Mouse (Mus musculus): ENCODE measurements around the gene Katnal1. TPM values are rescaled to one million over a fixed set of nuclear protein-coding genes. Genes with fewer than 3 reads are reported as not detected.

The Katnal1 gene
- polyA plus RNA-seq, 1 experiment from 2014 or later = 10.2 TPM

DNA sequence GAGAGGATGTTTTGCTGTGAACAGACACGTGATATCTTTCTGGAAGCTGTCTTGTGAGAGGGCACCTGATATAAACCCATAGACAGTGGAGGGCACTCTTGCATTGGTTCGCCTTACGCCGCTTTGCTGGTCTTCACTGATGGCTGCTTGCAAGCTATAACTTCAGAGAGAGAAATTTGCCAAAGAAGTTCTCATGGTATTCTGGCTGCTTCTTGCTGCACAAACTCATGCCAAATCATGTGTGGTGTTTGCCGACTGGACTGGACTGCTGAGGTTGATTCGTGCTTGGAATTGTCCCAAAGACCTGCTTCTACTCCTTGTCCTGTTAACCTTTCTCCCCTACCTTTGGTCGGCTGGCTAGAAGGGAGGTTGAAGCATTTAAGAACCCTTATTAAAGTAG lies 29.8 kb downstream of the Katnal1 start:
- H3K9ac ChIP-seq = no peak overlapping the region
- no peaks in the 10 kb centered on the region for H3K27me3 ChIP-seq
- no peak for ATAC-seq (replicated peaks; ENCODE audit: insufficient number of reproducible peaks, insufficient read depth, low FRiP score, low read depth)
- H3K9me3 ChIP-seq (replicated peaks) = no peaks in the 10 kb centered on the region
- no peak overlapping the region for H3K4me2 ChIP-seq
- no peak overlapping the region for H3K27ac ChIP-seq
- 92% methylated on average over 7 of the region's 7 CpGs for WGBS
- peaks cover 18% of the 10 kb centered on the region for H3K36me3 ChIP-seq
- no peak overlapping the region for H3K4me3 ChIP-seq
- H3K4me1 ChIP-seq (replicated peaks) = peaks cover 12% of the 10 kb centered on the region; the same call in 1 of the 2 replicates

DNA sequence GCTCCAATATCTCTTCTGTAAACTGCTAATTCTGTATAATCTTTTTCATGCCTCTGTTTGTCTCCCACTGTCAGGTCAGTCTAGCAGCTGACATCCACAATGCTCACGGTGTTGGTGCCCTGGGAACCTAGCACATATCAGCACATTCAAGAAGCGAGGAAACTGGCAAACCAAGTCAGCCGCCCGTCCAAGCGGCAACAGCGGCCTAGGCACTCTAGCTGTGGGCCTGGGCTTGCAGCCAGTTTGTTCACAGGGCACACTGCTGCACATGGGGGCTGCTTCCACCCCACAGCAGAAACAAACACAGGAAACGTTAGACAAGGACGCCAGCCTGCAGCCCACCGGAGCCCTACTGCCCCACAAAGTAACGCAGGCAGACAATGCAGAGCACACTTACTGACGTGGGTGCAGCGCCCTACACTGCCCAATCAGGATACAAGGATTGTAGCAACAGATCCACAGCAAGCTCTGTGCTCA lies 31.1 kb downstream of the Katnal1 start:
- ATAC-seq (replicated peaks; ENCODE audit: insufficient number of reproducible peaks, insufficient read depth, low FRiP score, low read depth) = peak; percentile 55
- Histone ChIP-seq H3K27me3 (no peaks in the 10 kb centered on the region), H3K36me3 (peaks cover 17% of the 10 kb centered on the region), H3K4me3 (no peak overlapping the region), H3K4me1 (replicated peaks) (peaks cover 12% of the 10 kb centered on the region; the same call in 1 of the 2 replicates), H3K4me2 (no peak overlapping the region), H3K9ac (no peak overlapping the region), H3K27ac (peak overlapping the region; percentile 3; the same call in 1 of the 2 replicates), H3K9me3 (replicated peaks) (no peaks in the 10 kb centered on the region)
- WGBS = 57% methylated on average over 12 of the region's 12 CpGs

DNA sequence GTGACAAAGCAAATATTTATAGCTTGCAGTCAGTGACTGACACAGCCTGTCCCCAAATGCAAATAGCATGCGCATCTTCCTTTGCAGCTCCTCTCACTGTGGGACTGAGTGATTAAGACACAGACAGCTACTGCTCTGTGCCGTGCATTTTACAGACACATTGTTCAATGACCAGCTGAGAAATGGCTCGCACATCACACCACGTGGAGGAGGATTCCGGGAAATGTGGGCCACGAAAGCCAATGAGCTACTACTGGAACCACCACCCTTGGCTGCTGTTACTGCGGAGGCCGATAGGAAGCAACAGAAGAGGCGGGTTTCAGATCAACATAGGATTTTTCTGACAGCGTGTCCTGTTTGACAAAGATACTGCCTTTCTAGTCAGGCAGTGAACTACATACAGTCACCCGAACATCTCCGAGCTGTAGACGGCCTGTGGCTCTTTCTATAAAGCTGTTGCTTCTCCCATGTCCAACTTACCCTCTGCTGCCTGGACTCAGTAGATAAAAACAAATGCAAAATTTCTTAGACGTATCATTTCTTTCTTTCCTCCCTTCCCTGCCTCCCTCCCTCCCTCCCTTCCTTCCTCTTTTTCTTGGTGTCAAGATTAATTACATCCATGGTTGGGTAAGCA lies 31.9 kb downstream of the Katnal1 start:
- no peak overlapping the region for H3K4me3 ChIP-seq
- peaks cover 12% of the 10 kb centered on the region; the same call in 1 of the 2 replicates for H3K4me1 ChIP-seq (replicated peaks)
- no peak for ATAC-seq (replicated peaks; ENCODE audit: insufficient number of reproducible peaks, insufficient read depth, low FRiP score, low read depth)
- 69% methylated on average over 14 of the region's 14 CpGs for WGBS
- no peaks in the 10 kb centered on the region for H3K27me3 ChIP-seq
- H3K27ac ChIP-seq = no peak overlapping the region
- no peak overlapping the region for H3K4me2 ChIP-seq
- no peak overlapping the region for H3K9ac ChIP-seq
- H3K36me3 ChIP-seq = peaks cover 21% of the 10 kb centered on the region
- H3K9me3 ChIP-seq (replicated peaks) = no peaks in the 10 kb centered on the region

- H3K9me3 ChIP-seq (replicated peaks) = no peaks in the 10 kb centered on the region
- ATAC-seq (replicated peaks; ENCODE audit: insufficient number of reproducible peaks, insufficient read depth, low FRiP score, low read depth) = no peak
- H3K36me3 ChIP-seq = peaks cover 26% of the 10 kb centered on the region
- H3K9ac ChIP-seq = no peak overlapping the region
- WGBS = 82% methylated on average over 10 of the region's 10 CpGs
- no peak overlapping the region for H3K4me2 ChIP-seq
- H3K4me3 ChIP-seq = no peak overlapping the region
- no peaks in the 10 kb centered on the region for H3K27me3 ChIP-seq
- no peak overlapping the region for H3K27ac ChIP-seq
- peaks cover 12% of the 10 kb centered on the region; the same call in 1 of the 2 replicates for H3K4me1 ChIP-seq (replicated peaks)
Measured at GRCm38 (mm10) chr5:148896515-148896914, 32.6 kb downstream of the Katnal1 start.

DNA sequence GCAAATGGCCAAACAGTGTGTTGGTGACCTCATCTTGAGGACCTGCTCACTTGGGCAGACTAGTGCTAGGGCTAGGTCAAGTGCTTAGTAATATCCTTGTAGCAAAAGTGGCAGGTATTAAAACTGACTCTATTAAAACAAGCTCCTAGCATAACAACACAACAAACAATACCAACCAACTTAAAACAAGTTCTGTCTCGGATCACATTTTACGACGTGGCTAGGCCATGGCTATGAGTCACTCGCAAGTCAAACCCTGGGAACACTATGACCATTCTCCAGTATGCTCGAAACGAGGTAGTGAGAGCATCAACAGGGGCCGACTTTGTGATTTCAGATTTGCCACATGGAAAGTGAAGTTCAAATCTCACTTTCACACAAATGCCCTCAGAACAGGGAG lies 33.3 kb downstream of the Katnal1 start:
- Histone ChIP-seq H3K27me3 (no peaks in the 10 kb centered on the region), H3K36me3 (peaks cover 33% of the 10 kb centered on the region), H3K4me1 (replicated peaks) (peaks cover 12% of the 10 kb centered on the region; the same call in 1 of the 2 replicates), H3K9me3 (replicated peaks) (no peaks in the 10 kb centered on the region), H3K27ac (no peak overlapping the region), H3K4me2 (no peak overlapping the region), H3K9ac (no peak overlapping the region), H3K4me3 (no peak overlapping the region)
- no peak for ATAC-seq (replicated peaks; ENCODE audit: insufficient number of reproducible peaks, insufficient read depth, low FRiP score, low read depth)
- 92% methylated on average over 7 of the region's 7 CpGs for WGBS

DNA sequence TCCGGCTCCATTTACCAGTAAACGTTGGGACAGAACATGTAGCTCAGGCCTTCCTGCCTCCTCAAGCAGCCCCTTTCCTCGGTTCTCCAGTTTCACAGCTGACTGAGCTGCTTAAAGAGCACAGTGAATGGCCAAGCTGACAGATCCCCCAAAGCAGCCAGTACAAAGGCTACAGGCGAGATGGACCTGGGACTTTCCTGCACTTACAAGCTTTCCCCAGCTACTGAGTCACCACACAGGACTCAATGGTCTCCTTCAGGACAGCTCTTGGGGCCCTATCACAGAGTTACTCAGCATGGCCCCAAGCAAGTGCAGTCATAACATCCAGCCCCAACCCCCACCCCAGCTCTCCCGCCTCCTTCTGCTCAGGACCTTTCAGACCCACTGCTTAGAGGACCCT lies 34.1 kb downstream of the Katnal1 start:
- no peak overlapping the region for H3K27ac ChIP-seq
- ATAC-seq (replicated peaks; ENCODE audit: insufficient number of reproducible peaks, insufficient read depth, low FRiP score, low read depth) = no peak
- 59% methylated on average over 5 of the region's 5 CpGs for WGBS
- no peak overlapping the region for H3K4me2 ChIP-seq
- no peak overlapping the region for H3K4me3 ChIP-seq
- H3K9me3 ChIP-seq (replicated peaks) = no peaks in the 10 kb centered on the region
- peaks cover 12% of the 10 kb centered on the region; the same call in 1 of the 2 replicates for H3K4me1 ChIP-seq (replicated peaks)
- no peaks in the 10 kb centered on the region for H3K27me3 ChIP-seq
- H3K36me3 ChIP-seq = peaks cover 40% of the 10 kb centered on the region
- H3K9ac ChIP-seq = no peak overlapping the region

- no peak for ATAC-seq (replicated peaks; ENCODE audit: insufficient number of reproducible peaks, insufficient read depth, low FRiP score, low read depth)
- Histone ChIP-seq H3K36me3 (peaks cover 41% of the 10 kb centered on the region), H3K27ac (no peak overlapping the region), H3K9me3 (replicated peaks) (no peaks in the 10 kb centered on the region), H3K4me2 (no peak overlapping the region), H3K9ac (no peak overlapping the region), H3K4me3 (no peak overlapping the region), H3K4me1 (replicated peaks) (no peaks in the 10 kb centered on the region; the same call in 1 of the 2 replicates), H3K27me3 (no peaks in the 10 kb centered on the region)
- WGBS = 97% methylated on average over 4 of the region's 4 CpGs
Measured at GRCm38 (mm10) chr5:148890237-148890636, 38.9 kb downstream of the Katnal1 start.

- H3K9ac ChIP-seq = no peak overlapping the region
- WGBS = 82% methylated on average over 6 of the region's 6 CpGs
- H3K36me3 ChIP-seq = peaks cover 37% of the 10 kb centered on the region
- H3K4me1 ChIP-seq (replicated peaks) = no peaks in the 10 kb centered on the region; the same call in 1 of the 2 replicates
- H3K4me3 ChIP-seq = no peak overlapping the region
- no peak for ATAC-seq (replicated peaks; ENCODE audit: insufficient number of reproducible peaks, insufficient read depth, low FRiP score, low read depth)
- H3K4me2 ChIP-seq = no peak overlapping the region
- H3K9me3 ChIP-seq (replicated peaks) = no peaks in the 10 kb centered on the region
- H3K27ac ChIP-seq = no peak overlapping the region
- H3K27me3 ChIP-seq = no peaks in the 10 kb centered on the region
Measured at GRCm38 (mm10) chr5:148888032-148888431, 41.1 kb downstream of the Katnal1 start.

GRCm38 (mm10) chr5:148885821-148886609 lies 43.1 kb downstream of the Katnal1 start:
- Histone ChIP-seq H3K36me3 (peaks cover 19% of the 10 kb centered on the region), H3K4me1 (replicated peaks) (no peaks in the 10 kb centered on the region; the same call in 1 of the 2 replicates), H3K9ac (no peak overlapping the region), H3K27ac (no peak overlapping the region), H3K4me3 (no peak overlapping the region), H3K27me3 (no peaks in the 10 kb centered on the region), H3K4me2 (peak overlapping the region; percentile 9; the same call in 1 of the 2 replicates), H3K9me3 (replicated peaks) (no peaks in the 10 kb centered on the region)
- WGBS = 34% methylated on average over 22 of the region's 22 CpGs
- peak; percentile 81 for ATAC-seq (replicated peaks; ENCODE audit: insufficient number of reproducible peaks, insufficient read depth, low FRiP score, low read depth)

DNA sequence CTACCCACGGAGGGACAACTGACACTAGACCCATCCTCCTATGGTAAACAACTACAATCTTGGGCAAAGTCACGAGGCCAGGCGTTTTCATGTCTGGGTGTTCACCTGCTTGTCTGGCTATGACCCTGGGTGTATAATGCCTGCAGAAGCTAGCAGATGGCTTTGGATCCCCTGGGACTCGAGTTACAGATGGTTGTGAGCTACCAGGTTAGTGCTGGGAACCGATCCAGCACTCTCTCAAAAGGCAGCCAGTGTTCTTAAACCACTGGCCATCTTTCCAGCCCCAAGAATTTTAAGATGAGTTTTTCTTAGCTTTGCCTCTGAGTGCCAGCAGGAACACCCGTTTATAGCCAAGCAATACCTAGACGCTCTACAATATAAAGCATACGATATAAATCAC lies 45.4 kb downstream of the Katnal1 start:
- Histone ChIP-seq H3K27ac (no peak overlapping the region), H3K9me3 (replicated peaks) (no peaks in the 10 kb centered on the region), H3K4me2 (no peak overlapping the region), H3K36me3 (peaks cover 13% of the 10 kb centered on the region), H3K9ac (no peak overlapping the region), H3K4me1 (replicated peaks) (no peaks in the 10 kb centered on the region; the same call in 1 of the 2 replicates), H3K4me3 (no peak overlapping the region), H3K27me3 (no peaks in the 10 kb centered on the region)
- 84% methylated on average over 8 of the region's 8 CpGs for WGBS
- no peak for ATAC-seq (replicated peaks; ENCODE audit: insufficient number of reproducible peaks, insufficient read depth, low FRiP score, low read depth)

DNA sequence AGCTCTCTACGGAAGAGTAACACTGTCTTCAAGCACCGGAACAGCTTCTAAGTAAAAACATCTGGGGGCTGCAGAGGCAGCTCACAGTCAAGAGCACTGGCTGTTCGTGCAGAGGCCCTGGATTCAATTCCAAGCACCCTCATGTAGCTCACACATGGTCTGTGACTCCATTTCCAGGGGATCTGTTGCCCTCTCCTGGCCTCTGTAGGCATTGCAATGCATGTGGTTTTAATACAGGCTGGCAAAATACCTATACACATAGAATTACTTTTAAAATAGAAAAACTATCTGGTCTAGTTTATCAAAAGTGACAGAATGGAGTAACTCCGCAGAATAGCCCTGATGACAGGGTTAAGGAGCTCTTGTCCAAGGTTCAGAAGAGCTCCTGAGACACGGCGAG lies 49.9 kb downstream of the Katnal1 start:
- H3K36me3 ChIP-seq = peaks cover 43% of the 10 kb centered on the region
- 90% methylated on average over 6 of the region's 6 CpGs for WGBS

More for the DNA sequence above, 49.9 kb downstream of the Katnal1 start:
- Histone ChIP-seq H3K4me1 (replicated peaks) (no peaks in the 10 kb centered on the region), H3K27me3 (no peaks in the 10 kb centered on the region), H3K9me3 (replicated peaks) (no peaks in the 10 kb centered on the region), H3K4me2 (no peak overlapping the region), H3K27ac (no peak overlapping the region), H3K9ac (no peak overlapping the region), H3K4me3 (no peak overlapping the region)
- ATAC-seq (replicated peaks; ENCODE audit: insufficient number of reproducible peaks, insufficient read depth, low FRiP score, low read depth) = no peak
